ENCODE assay signal across 12 mouse cellular contexts in genomic region chr2:92689203-92689602, GRCm38 (mm10).
DNase-seq lines count a peak whose midpoint lies in the region; ATAC-seq lines count a peak whose summit lies in the region.
"Had no signal": no experiment of that assay in that cellular context is flagged by ENCODE, and none has a peak within 500 bp of the region (broad histone marks: within the 10 kb centered on the region; RNA-seq: fewer than 3 reads in every experiment).

No protein-coding gene starts in this region.

- peak overlapping the region; percentile 17; the same call in 1 of the 2 replicates for H3K27ac ChIP-seq in forebrain, embryonic 10.5 days
- H3K27ac ChIP-seq in forebrain, embryonic 11.5 days (ENCODE audit: low read depth, low read length): no peak overlapping the region
- peak overlapping the region; percentile 21; the same call in 1 of the 2 replicates for H3K27ac ChIP-seq in forebrain, embryonic 14.5 days (ENCODE audit: low read depth, low read length)
- H3K27ac ChIP-seq: embryonic facial prominence, embryonic 13.5 days; kidney, embryonic 15.5 days had no signal

- no peak for ATAC-seq in forebrain, embryonic 11.5 days (replicated peaks; ENCODE audit: low FRiP score)
- ATAC-seq in forebrain, embryonic 14.5 days: peak; percentile 62; the same call in 1 of the 2 replicates

- H3K27me3 ChIP-seq in forebrain, embryonic 10.5 days (ENCODE audit: poor library complexity, severe bottlenecking): no peaks in the 10 kb centered on the region
- H3K27me3 ChIP-seq in forebrain, embryonic 11.5 days (ENCODE audit: control insufficient read depth, insufficient read depth, low read length): no peaks in the 10 kb centered on the region
- no peaks in the 10 kb centered on the region for H3K27me3 ChIP-seq in forebrain, embryonic 14.5 days (replicated peaks; ENCODE audit: control insufficient read depth, insufficient read depth, low read length)
- H3K27me3 ChIP-seq: embryonic facial prominence, embryonic 13.5 days; kidney, embryonic 15.5 days had no signal

- WGBS in forebrain, embryonic 10.5 days: 43% methylated on average over 2 of the region's 2 CpGs
- 27% methylated on average over 2 of the region's 2 CpGs for WGBS in forebrain, embryonic 11.5 days
- 21% methylated on average over 2 of the region's 2 CpGs for WGBS in forebrain, embryonic 14.5 days

- H3K4me1 ChIP-seq in forebrain, embryonic 10.5 days: peaks cover 18% of the 10 kb centered on the region
- peaks cover 4% of the 10 kb centered on the region for H3K4me1 ChIP-seq in forebrain, embryonic 11.5 days (replicated peaks; ENCODE audit: control insufficient read depth, insufficient read depth, low read length)
- H3K4me1 ChIP-seq in forebrain, embryonic 14.5 days (ENCODE audit: control insufficient read depth, insufficient read depth, low read length): peaks cover 5% of the 10 kb centered on the region; the same call in 1 of the 2 replicates
- H3K4me1 ChIP-seq: embryonic facial prominence, embryonic 13.5 days had no signal

- H3K36me3 ChIP-seq in forebrain, embryonic 10.5 days (replicated peaks): no peaks in the 10 kb centered on the region
- H3K36me3 ChIP-seq in forebrain, embryonic 11.5 days (ENCODE audit: control insufficient read depth, insufficient read depth, low read length): no peaks in the 10 kb centered on the region
- no peaks in the 10 kb centered on the region for H3K36me3 ChIP-seq in forebrain, embryonic 14.5 days (ENCODE audit: control insufficient read depth, insufficient read depth, low read length)
- H3K36me3 ChIP-seq: embryonic facial prominence, embryonic 13.5 days; kidney, embryonic 15.5 days had no signal

- H3K9ac ChIP-seq in forebrain, embryonic 11.5 days (ENCODE audit: low read length): no peak overlapping the region; the same call in 1 of the 2 replicates
- H3K9ac ChIP-seq in forebrain, embryonic 14.5 days (ENCODE audit: low read length): no peak overlapping the region
- H3K9ac ChIP-seq: embryonic facial prominence, embryonic 13.5 days; kidney, embryonic 15.5 days had no signal

- H3K4me2 ChIP-seq in forebrain, embryonic 11.5 days (ENCODE audit: low read depth, low read length, severe bottlenecking): no peak overlapping the region
- H3K4me2 ChIP-seq in forebrain, embryonic 14.5 days (ENCODE audit: low read length): no peak overlapping the region
- H3K4me2 ChIP-seq: embryonic facial prominence, embryonic 13.5 days; kidney, embryonic 15.5 days had no signal

- no peak for DNase-seq in forebrain, embryonic 10.5 days (ENCODE audit: extremely low spot score, low spot score)
- no peak for DNase-seq in forebrain, embryonic 11.5 days (ENCODE audit: low spot score)
- DNase-seq in forebrain, embryonic 14.5 days (ENCODE audit: low spot score): peak; percentile 48
- peak; percentile 45 to 51 for DNase-seq in layer of hippocampus, postnatal 10 days (ENCODE audit: low spot score in 2 of 2)
- peak; percentile 77 for DNase-seq in right cerebral cortex, adult 18-20 months
- no peak for DNase-seq in gastrocnemius, adult 18-20 months (ENCODE audit: low spot score)
- DNase-seq in thymus, postnatal 14 days: no peak
- no peak for DNase-seq in adrenal gland, postnatal 4 days (ENCODE audit: low spot score in 2 of 2)
- DNase-seq: B cell, adult 2 months; lung, postnatal 36 days had no signal

- H3K9me3 ChIP-seq in forebrain, embryonic 10.5 days: no peaks in the 10 kb centered on the region
- H3K9me3 ChIP-seq in forebrain, embryonic 11.5 days (ENCODE audit: control insufficient read depth, low read length): no peaks in the 10 kb centered on the region
- H3K9me3 ChIP-seq in forebrain, embryonic 14.5 days (replicated peaks; ENCODE audit: control insufficient read depth, low read length): no peaks in the 10 kb centered on the region
- H3K9me3 ChIP-seq: embryonic facial prominence, embryonic 13.5 days; kidney, embryonic 15.5 days had no signal

- no peak overlapping the region for H3K4me3 ChIP-seq in forebrain, embryonic 10.5 days
- no peak overlapping the region for H3K4me3 ChIP-seq in forebrain, embryonic 11.5 days (ENCODE audit: low read depth, low read length)
- no peak overlapping the region for H3K4me3 ChIP-seq in forebrain, embryonic 14.5 days (ENCODE audit: low read depth, low read length)
- H3K4me3 ChIP-seq: embryonic facial prominence, embryonic 13.5 days; kidney, embryonic 15.5 days had no signal

Comparison
In these comparisons a context has a peak if more than half of its experiments do, and no peak if none do; other contexts are left out.
1. DNase-seq: peak in forebrain, embryonic 14.5 days (single experiment), layer of hippocampus, postnatal 10 days (2 of 2) and right cerebral cortex, adult 18-20 months (single experiment); none in forebrain, embryonic 10.5 days (single experiment), forebrain, embryonic 11.5 days (single experiment), gastrocnemius, adult 18-20 months (single experiment), thymus, postnatal 14 days (single experiment) and adrenal gland, postnatal 4 days (0 of 2).